Mouse (Mus musculus) urinary bladder, postnatal 14 days (tissue): Measurements from ENCODE around the gene Ppp6r1.

Experiments
- DNase-seq: peaks from one replicate; pipeline ENCODE4 v3.0.0; 2021; ENCODE audit warnings: low spot score

Gene Ppp6r1

GRCm38 (mm10) chr7:4657521-4658127, 1.2 kb downstream of the Ppp6r1 start:
- DNase-seq, result no peak

- no peak for DNase-seq
Measured at GRCm38 (mm10) chr7:4656818-4657217, 2.0 kb downstream of the Ppp6r1 start.

GRCm38 (mm10) chr7:4655916-4656315, 2.9 kb downstream of the Ppp6r1 start:
- no peak for DNase-seq

GRCm38 (mm10) chr7:4655393-4655792, 3.4 kb downstream of the Ppp6r1 start:
- no peak for DNase-seq

GRCm38 (mm10) chr7:4654221-4654620, 4.6 kb downstream of the Ppp6r1 start:
- DNase-seq, result no peak

- no peak for DNase-seq
Measured at GRCm38 (mm10) chr7:4653780-4654179, 5.0 kb downstream of the Ppp6r1 start.

GRCm38 (mm10) chr7:4653351-4653750, 5.5 kb downstream of the Ppp6r1 start:
- DNase-seq, result no peak

- DNase-seq, result no peak
Measured at GRCm38 (mm10) chr7:4652726-4653125, 6.1 kb downstream of the Ppp6r1 start.

GRCm38 (mm10) chr7:4651581-4651980, 7.2 kb downstream of the Ppp6r1 start:
- no peak for DNase-seq

GRCm38 (mm10) chr7:4647992-4648391, 10.8 kb downstream of the Ppp6r1 start:
- no peak for DNase-seq

- no peak for DNase-seq
Measured at GRCm38 (mm10) chr7:4647291-4647690, 11.5 kb downstream of the Ppp6r1 start.

GRCm38 (mm10) chr7:4646806-4647205, 12.0 kb downstream of the Ppp6r1 start:
- no peak for DNase-seq

GRCm38 (mm10) chr7:4643225-4643624, 15.6 kb downstream of the Ppp6r1 start:
- no peak for DNase-seq

- no peak for DNase-seq
Measured at GRCm38 (mm10) chr7:4641956-4642355, 16.9 kb downstream of the Ppp6r1 start.

- no peak for DNase-seq
Measured at GRCm38 (mm10) chr7:4641155-4641554, 17.7 kb downstream of the Ppp6r1 start.

GRCm38 (mm10) chr7:4636179-4636578, 22.6 kb downstream of the Ppp6r1 start:
- no peak for DNase-seq

GRCm38 (mm10) chr7:4631031-4631430, 27.8 kb downstream of the Ppp6r1 start, which contains the start of gene Tmem86b:
Tmem86b (minus strand) TSS chr7:4631422.
- no peak for DNase-seq

- DNase-seq, result no peak
Measured at GRCm38 (mm10) chr7:4630198-4630597, 28.6 kb downstream of the Ppp6r1 start.

GRCm38 (mm10) chr7:4629586-4629985, 29.2 kb downstream of the Ppp6r1 start:
- DNase-seq, result no peak

GRCm38 (mm10) chr7:4625928-4626327, 32.9 kb downstream of the Ppp6r1 start:
- DNase-seq, result no peak

- no peak for DNase-seq
Measured at GRCm38 (mm10) chr7:4624343-4624742, 34.5 kb downstream of the Ppp6r1 start.

GRCm38 (mm10) chr7:4623544-4624189, 35.2 kb downstream of the Ppp6r1 start:
- DNase-seq, result peak; percentile 51

- peak; percentile 43 for DNase-seq
Measured at GRCm38 (mm10) chr7:4619979-4620378, 38.8 kb downstream of the Ppp6r1 start.
